Mouse (Mus musculus) layer of hippocampus, adult 6 months (tissue): ENCODE data around the gene Plxdc2. TPM values are rescaled to one million over a fixed set of nuclear protein-coding genes. Genes with fewer than 3 reads are reported as not detected.

Experiments
- long read RNA-seq, 2 experiments: library from polyadenylated mRNA; unstranded; transcript quantifications; one replicate each; pipeline ENCODE4 v2.0.0; 2019 to 2020
- polyA plus RNA-seq: library from polyadenylated mRNA; unstranded; fragments of <200 nt; fragmentation: Nextera tagmentation; gene quantifications from 2 replicates; pipeline ENCODE4 v1.2.3, GENCODE M21; 2021

Gene Plxdc2
- 25.0 and 29.1 TPM in 2 replicates for polyA plus RNA-seq
- long read RNA-seq, experiment 1, full-length matches to known transcripts: 71 of 101 reads
- long read RNA-seq, experiment 1, partial matches to known transcripts: 12 of 101 reads
- long read RNA-seq, experiment 1, other reads (novel, unspliced or antisense): 18 of 101 reads
- long read RNA-seq, experiment 2, full-length matches to known transcripts: 197 of 244 reads
- long read RNA-seq, experiment 2, partial matches to known transcripts: 11 of 244 reads
- long read RNA-seq, experiment 2, other reads (novel, unspliced or antisense): 36 of 244 reads

DNA sequence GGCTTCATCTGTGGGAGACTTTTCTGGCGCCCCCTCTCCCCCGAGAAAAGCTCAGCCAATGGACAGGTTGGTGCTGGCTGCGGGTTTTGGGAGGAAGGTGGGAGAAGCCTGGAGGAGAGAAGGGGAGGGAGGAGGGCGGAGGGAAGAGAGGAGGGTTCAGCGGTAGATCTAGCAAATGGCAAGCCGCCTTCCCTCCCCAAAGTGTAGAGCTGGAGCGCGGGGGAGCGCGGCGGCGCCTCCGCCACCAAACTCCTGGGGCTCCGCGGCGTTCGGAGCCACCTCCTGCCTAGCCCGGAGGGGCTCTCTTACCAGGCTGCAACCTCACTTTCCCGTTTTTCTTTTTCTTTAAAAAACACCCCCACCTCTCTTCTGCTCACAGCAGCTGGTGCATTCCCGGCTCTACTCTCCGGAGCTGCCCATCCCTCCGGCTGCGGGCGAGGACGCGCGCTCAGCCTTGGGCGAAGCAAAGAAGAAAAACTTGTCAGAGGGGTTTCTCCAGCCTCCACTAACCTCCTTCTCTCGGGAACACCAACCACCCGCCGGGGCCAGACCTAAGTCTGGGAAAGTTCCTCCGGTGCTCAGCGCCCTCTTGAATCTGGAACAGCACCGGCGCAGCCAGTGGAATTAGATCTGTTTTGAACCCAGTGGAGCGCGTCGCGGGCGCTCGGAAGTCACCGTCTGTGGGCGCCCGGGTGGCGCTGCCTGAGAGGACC lies at the start of gene Plxdc2:
Gene Plxdc2, plus strand, starts transcription at position 199 of the 713 bp plus-strand sequence.

